Mouse (Mus musculus) MN1 (cell line): ENCODE measurements around the gene Tmem41a.

Source experiments
- DNase-seq: peaks from one replicate; pipeline ENCODE4 v3.0.0-alpha.2; 2016; ENCODE audit warnings: low spot score

Tmem41a gene

DNA sequence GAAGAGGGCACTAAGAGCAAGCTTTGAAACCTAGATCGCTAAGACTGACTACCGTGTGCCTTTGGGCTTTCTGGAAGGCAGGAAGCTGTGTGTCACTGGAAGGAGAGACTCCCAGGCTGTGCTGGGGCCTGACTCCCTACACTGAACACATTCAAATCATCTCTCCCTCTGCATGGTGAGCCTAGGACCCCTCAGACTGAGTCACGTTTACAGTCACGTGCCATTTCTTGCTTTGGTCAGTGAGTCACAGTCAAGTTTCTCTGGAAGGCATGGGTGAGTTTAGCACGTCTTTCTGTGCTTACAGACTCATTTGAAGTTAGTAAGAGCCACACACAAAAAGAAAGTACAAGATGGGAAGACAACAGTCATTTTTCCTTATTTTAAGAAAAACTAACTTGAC lies 46.1 kb downstream of the Tmem41a start:
- DNase-seq = no peak

DNA sequence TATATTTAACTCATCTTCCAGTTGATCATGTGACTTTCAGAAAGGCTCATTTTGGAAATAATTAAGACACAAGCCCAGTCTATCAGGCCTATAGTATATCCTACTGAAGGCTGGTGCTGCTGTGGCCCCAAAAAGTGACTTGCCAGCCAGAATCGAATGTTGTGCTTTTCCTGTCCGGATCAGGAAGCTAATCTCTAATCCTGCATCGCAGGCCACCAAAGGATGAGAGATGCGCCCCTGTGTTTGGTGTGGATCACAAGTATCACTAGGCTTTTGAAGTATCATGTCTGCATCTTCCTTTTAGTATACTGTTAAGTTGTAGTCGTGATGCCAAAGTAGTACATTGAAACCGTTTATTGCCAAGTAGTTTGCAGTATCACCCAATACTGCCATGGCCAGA lies 53.5 kb downstream of the Tmem41a start:
- DNase-seq = no peak

DNA sequence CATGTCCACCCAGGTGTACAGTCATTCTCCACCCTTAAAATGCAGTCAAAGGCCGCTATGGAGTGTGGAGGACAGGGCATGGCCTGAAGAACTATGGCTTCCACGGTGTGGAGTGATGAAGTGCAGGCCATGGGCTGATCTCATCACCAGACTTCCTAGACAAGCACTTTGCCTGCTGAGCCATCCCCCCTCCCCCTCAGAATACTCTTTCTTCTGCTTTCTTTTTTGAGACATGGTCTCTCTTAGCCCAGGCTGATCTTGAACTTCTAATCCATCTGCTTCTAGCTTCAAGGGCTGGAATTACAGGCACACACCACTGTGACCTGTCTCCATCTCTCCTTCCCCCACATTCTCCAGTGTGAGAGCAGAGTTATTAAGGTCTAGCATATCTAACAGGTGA lies 59.8 kb downstream of the Tmem41a start:
- DNase-seq = no peak
